Mouse (Mus musculus) MEL (cell line): ENCODE results near the gene Tmem175. TPM values are rescaled to one million over a fixed set of nuclear protein-coding genes. Genes with fewer than 3 reads are reported as not detected.

Experiments
- DNase-seq: peaks from one replicate; pipeline ENCODE4 v3.0.0; 2011; ENCODE audit warnings: low read depth, low spot score
- H3K27ac ChIP-seq: 2 replicates; pipeline ENCODE4 v1.5.1; 2012; ENCODE audit warnings: low read depth, mild to moderate bottlenecking, control low read depth, low read length, moderate library complexity; ENCODE audit not compliant: control insufficient read depth
- H3K27me3 ChIP-seq, 2 experiments: fragments of 150-350 bp in 1 of 2; sonication (generic) in 1 of 2; 2 replicates each; pipeline ENCODE4 v1.6.1; 2012; ENCODE audit warnings: low read length in 2 of 2, mild to moderate bottlenecking in 2 of 2, improper control_type of control experiment in 1 of 2, moderate library complexity in 1 of 2; ENCODE audit not compliant: insufficient read depth in 2 of 2, control insufficient read depth in 1 of 2
- H3K36me3 ChIP-seq, 2 experiments: 2 replicates each; pipeline ENCODE4 v1.6.1; 2012 to 2014; ENCODE audit warnings: low read length in 2 of 2, improper control_type of control experiment in 1 of 2, inconsistent platforms in 1 of 2, mild to moderate bottlenecking in 1 of 2; ENCODE audit not compliant: insufficient read depth in 2 of 2, control insufficient read depth in 1 of 2
- H3K4me1 ChIP-seq, 2 experiments: fragments of 150-350 bp in 1 of 2; sonication (generic) in 1 of 2; 2 replicates each; pipeline ENCODE4 v1.6.1; 2012; ENCODE audit warnings: low read length in 2 of 2, improper control_type of control experiment in 1 of 2, mild to moderate bottlenecking in 1 of 2; ENCODE audit not compliant: insufficient read depth in 2 of 2, control insufficient read depth in 1 of 2
- H3K4me3 ChIP-seq, 2 experiments: fragments of 150-350 bp in 1 of 2; sonication (generic) in 1 of 2; 2 replicates each; pipeline ENCODE4 v1.5.1; 2012; ENCODE audit warnings: low read depth in 2 of 2, low read length in 2 of 2, mild to moderate bottlenecking in 2 of 2, moderate library complexity in 2 of 2, control low read depth in 1 of 2, improper control_type of control experiment in 1 of 2; ENCODE audit not compliant: control insufficient read depth in 1 of 2, insufficient read depth in 1 of 2
- H3K79me2 ChIP-seq: 2 replicates; pipeline ENCODE4 v1.6.1; 2012; ENCODE audit warnings: mild to moderate bottlenecking, low read length, moderate library complexity; ENCODE audit not compliant: control insufficient read depth, poor library complexity, insufficient read depth
- H3K9ac ChIP-seq: 2 replicates; pipeline ENCODE4 v1.6.1; 2012; ENCODE audit warnings: low read depth, mild to moderate bottlenecking, control low read depth, low read length, moderate library complexity; ENCODE audit not compliant: control insufficient read depth, poor library complexity, severe bottlenecking
- H3K9me3 ChIP-seq: fragments of 150-350 bp; sonication (generic); replicated peaks from 2 replicates; pipeline ENCODE4 v1.6.1; 2012; ENCODE audit warnings: mild to moderate bottlenecking, low read length, improper control_type of control experiment, moderate library complexity; ENCODE audit not compliant: insufficient read depth
- CHD2 ChIP-seq: IDR thresholded peaks from 2 replicates; pipeline ENCODE4 v1.6.1; 2011; ENCODE audit warnings: low read length, improper control_type of control experiment
- CTCF ChIP-seq, 3 experiments: IDR thresholded peaks in 2 of 3; conservative IDR thresholded peaks in 1 of 3; 2 replicates each; pipeline ENCODE4 v1.5.1; 2011 to 2012; ENCODE audit warnings: low read length in 3 of 3, low read depth in 2 of 3, mild to moderate bottlenecking in 2 of 3, improper control_type of control experiment in 1 of 3, inconsistent platforms in 1 of 3, mixed read lengths in 1 of 3, moderate library complexity in 1 of 3; ENCODE audit not compliant: control insufficient read depth in 1 of 3, insufficient read depth in 1 of 3, poor library complexity in 1 of 3, severe bottlenecking in 1 of 3
- E2F4 ChIP-seq: IDR thresholded peaks from 2 replicates; pipeline ENCODE4 v1.6.1; 2011; ENCODE audit warnings: low read depth, low read length, improper control_type of control experiment, borderline replicate concordance
- ELF1 ChIP-seq: IDR thresholded peaks from 2 replicates; pipeline ENCODE4 v1.6.1; 2014; ENCODE audit warnings: low read depth, mild to moderate bottlenecking, inconsistent platforms, low read length, improper control_type of control experiment, moderate library complexity
- EP300 ChIP-seq, 2 experiments: IDR thresholded peaks; 2 replicates each; pipeline ENCODE4 v1.6.1; 2011; ENCODE audit warnings: improper control_type of control experiment in 2 of 2, low read length in 2 of 2, low read depth in 1 of 2, mild to moderate bottlenecking in 1 of 2
- ETS1 ChIP-seq: IDR thresholded peaks from 2 replicates; pipeline ENCODE4 v1.6.1; 2012; ENCODE audit warnings: low read depth, mild to moderate bottlenecking, inconsistent platforms, low read length, improper control_type of control experiment, moderate library complexity
- GATA1 ChIP-seq: IDR thresholded peaks from 2 replicates; pipeline ENCODE4 v1.6.1; 2011; ENCODE audit warnings: low read depth, low read length, improper control_type of control experiment
- HCFC1 ChIP-seq: IDR thresholded peaks from 2 replicates; pipeline ENCODE4 v1.6.1; 2012; ENCODE audit warnings: low read depth, mild to moderate bottlenecking, inconsistent platforms, low read length, improper control_type of control experiment, moderate library complexity
- JUND ChIP-seq: IDR thresholded peaks from 2 replicates; pipeline ENCODE4 v1.6.1; 2011; ENCODE audit warnings: low read depth, mild to moderate bottlenecking, improper control_type of control experiment, low read length
- MAFK ChIP-seq: IDR thresholded peaks from 2 replicates; pipeline ENCODE4 v1.6.1; 2011; ENCODE audit warnings: low read depth, mild to moderate bottlenecking, low read length, improper control_type of control experiment, borderline replicate concordance
- MAZ ChIP-seq: IDR thresholded peaks from 2 replicates; pipeline ENCODE4 v1.6.1; 2012; ENCODE audit warnings: low read depth, mild to moderate bottlenecking, inconsistent platforms, low read length, improper control_type of control experiment
- MYC ChIP-seq: IDR thresholded peaks from 2 replicates; pipeline ENCODE4 v1.6.1; 2011; ENCODE audit warnings: low read depth, mild to moderate bottlenecking, low read length, improper control_type of control experiment, moderate library complexity
- NELFE ChIP-seq: IDR thresholded peaks from 2 replicates; pipeline ENCODE4 v1.6.1; 2011; ENCODE audit warnings: low read depth, low read length, improper control_type of control experiment
- NRF1 ChIP-seq: IDR thresholded peaks from 2 replicates; pipeline ENCODE4 v1.6.1; 2014; ENCODE audit warnings: low read depth, mild to moderate bottlenecking, inconsistent platforms, low read length, improper control_type of control experiment, moderate library complexity; ENCODE audit not compliant: poor library complexity, insufficient read depth, severe bottlenecking
- POLR2A ChIP-seq, 2 experiments: IDR thresholded peaks; 2 replicates each; pipeline ENCODE4 v1.6.1; 2011 to 2012; ENCODE audit warnings: low read length in 2 of 2, mild to moderate bottlenecking in 2 of 2, control low read depth in 1 of 2, improper control_type of control experiment in 1 of 2, low read depth in 1 of 2, moderate library complexity in 1 of 2; ENCODE audit not compliant: control insufficient read depth in 1 of 2, insufficient read depth in 1 of 2, poor library complexity in 1 of 2
- POLR2AphosphoS2 ChIP-seq: IDR thresholded peaks from 2 replicates; pipeline ENCODE4 v1.6.1; 2011; ENCODE audit warnings: low read length, improper control_type of control experiment
- RCOR1 ChIP-seq: IDR thresholded peaks from 2 replicates; pipeline ENCODE4 v1.6.1; 2012; ENCODE audit warnings: low read depth, mild to moderate bottlenecking, inconsistent platforms, low read length, improper control_type of control experiment
- SIN3A ChIP-seq: IDR thresholded peaks from 2 replicates; pipeline ENCODE4 v1.6.1; 2012; ENCODE audit warnings: low read length, improper control_type of control experiment, inconsistent platforms
- SMC3 ChIP-seq: IDR thresholded peaks from 2 replicates; pipeline ENCODE4 v1.6.1; 2011; ENCODE audit warnings: low read depth, low read length, improper control_type of control experiment
- TAL1 ChIP-seq: IDR thresholded peaks from 2 replicates; pipeline ENCODE4 v1.6.1; 2012; ENCODE audit warnings: mild to moderate bottlenecking, inconsistent platforms, low read length, moderate library complexity, mixed read lengths
- TBP ChIP-seq: IDR thresholded peaks from 2 replicates; pipeline ENCODE4 v1.8.0; 2011; ENCODE audit warnings: low read depth, low read length, improper control_type of control experiment
- UBTF ChIP-seq: IDR thresholded peaks from 2 replicates; pipeline ENCODE4 v1.6.1; 2012; ENCODE audit warnings: low read depth, mild to moderate bottlenecking, inconsistent platforms, low read length, improper control_type of control experiment, moderate library complexity, borderline replicate concordance; ENCODE audit not compliant: insufficient read depth
- ZC3H11A ChIP-seq: IDR thresholded peaks from 2 replicates; pipeline ENCODE4 v1.6.1; 2012; ENCODE audit warnings: low read depth, mild to moderate bottlenecking, inconsistent platforms, low read length, improper control_type of control experiment
- ZKSCAN1 ChIP-seq: IDR thresholded peaks from 2 replicates; pipeline ENCODE4 v1.6.1; 2012; ENCODE audit warnings: low read depth, mild to moderate bottlenecking, inconsistent platforms, low read length, improper control_type of control experiment, moderate library complexity
- ZNF384 ChIP-seq: IDR thresholded peaks from 2 replicates; pipeline ENCODE4 v1.6.1; 2012; ENCODE audit warnings: low read depth, mild to moderate bottlenecking, inconsistent platforms, low read length, improper control_type of control experiment
- polyA plus RNA-seq, 2 experiments: library from polyadenylated mRNA; stranded (reverse) in 1 of 2; unstranded in 1 of 2; fragments of >175 nt in 1 of 2; fragments of >200 nt in 1 of 2; gene quantifications; 2 replicates each; pipeline versions ENCODE4 v1.2.1 to v1.2.4; 2012; ENCODE audit warnings: low replicate concordance in 2 of 2, low read depth in 1 of 2; ENCODE audit not compliant: insufficient read length in 2 of 2, insufficient read depth in 1 of 2, missing spikeins in 1 of 2
- total RNA-seq: library from RNA; depleted of rRNA; stranded (reverse); fragments of 300-350 nt; gene quantifications from 2 replicates; pipeline ENCODE4 v1.2.3, GENCODE M21; 2012

Tmem175 gene
- total and polyA plus RNA-seq, 3 experiments: 19.3 to 39.2 TPM; not detected in 1

DNA sequence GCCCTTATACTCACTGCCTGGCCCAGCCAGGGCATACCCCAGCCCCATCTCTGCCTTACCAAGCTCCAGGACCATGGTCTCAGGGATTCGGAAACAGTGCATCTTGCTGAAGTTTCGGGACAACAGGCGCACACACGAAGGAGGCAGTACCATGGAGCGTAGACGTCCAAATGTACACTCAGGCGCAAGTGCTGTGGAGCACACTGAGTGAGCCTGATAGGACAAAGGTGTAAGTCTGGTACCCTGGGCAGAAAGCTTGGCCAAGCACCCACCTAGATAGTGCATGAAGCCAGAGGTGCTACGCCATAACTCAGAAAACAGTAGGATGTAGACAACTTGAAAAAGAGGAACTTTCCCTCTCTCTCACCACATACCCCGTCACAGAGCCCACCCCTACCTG is 25.8 kb downstream of the Tmem175 start:
- no peak for DNase-seq
- Histone ChIP-seq H3K36me3 (peaks cover 2% of the 10 kb centered on the region in 2 experiments; a peak in 2 of 4 replicates), H3K27me3 (no peaks in the 10 kb centered on the region), H3K4me1 (peaks cover 0 to 9% of the 10 kb centered on the region in 2 experiments; a peak in 2 of 4 replicates), H3K4me3 (no peak overlapping the region), H3K79me2 (peaks cover 11% of the 10 kb centered on the region), H3K9me3 (no peaks in the 10 kb centered on the region), H3K9ac (no peak overlapping the region), H3K27ac (no peak overlapping the region)
- TF ChIP-seq UBTF (no peak), NELFE (no peak), HCFC1 (no peak), ETS1 (no peak), ZC3H11A (no peak), ZNF384 (no peak), GATA1 (no peak), EP300 (IDR thresholded peaks at IDR 0.05; ENCODE audit: low read depth in 1 of 2, low read length in 2 of 2) (no peak), JUND (no peak), E2F4 (no peak), NRF1 (no peak), ZKSCAN1 (no peak)

DNA sequence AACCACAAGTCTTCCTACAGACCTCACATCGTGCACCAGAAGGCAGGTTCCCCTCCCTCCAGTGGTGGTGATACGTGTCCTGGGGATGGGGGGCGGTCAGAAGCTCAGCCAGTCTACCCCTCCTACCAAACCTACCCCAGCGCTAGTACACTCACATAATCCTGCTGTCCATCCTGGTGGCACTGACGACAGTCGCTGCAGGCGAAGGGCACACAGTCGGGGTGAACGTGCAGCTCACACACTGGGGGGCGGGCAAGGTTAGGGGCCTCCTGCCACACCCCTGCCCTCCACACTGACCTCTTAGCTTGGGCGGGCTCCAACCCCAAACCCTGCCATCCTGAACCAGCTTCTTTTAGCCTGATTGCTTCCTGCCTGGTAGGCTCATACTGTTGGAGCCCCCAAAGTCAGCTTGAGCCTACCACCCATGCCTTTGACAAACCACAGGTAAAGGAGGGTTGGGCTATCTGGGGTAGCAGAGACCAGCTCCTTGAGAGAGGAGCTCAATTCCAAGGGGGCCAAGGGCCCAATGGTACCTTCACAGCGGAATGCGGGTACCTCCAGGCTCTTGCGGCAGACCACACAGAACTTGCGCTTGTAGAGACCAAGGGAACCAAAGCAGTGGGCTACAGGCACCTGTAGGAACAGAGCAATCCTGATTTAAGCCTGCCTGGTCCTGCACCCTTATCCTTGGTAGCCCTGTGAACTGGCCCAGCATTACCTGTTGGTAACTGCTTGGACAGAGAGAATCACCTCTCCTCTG is 26.5 kb downstream of the Tmem175 start:
- Histone ChIP-seq H3K9ac (no peak overlapping the region), H3K9me3 (no peaks in the 10 kb centered on the region), H3K4me3 (no peak overlapping the region), H3K27me3 (no peaks in the 10 kb centered on the region), H3K36me3 (peaks cover 2% of the 10 kb centered on the region in 2 experiments; a peak in 2 of 4 replicates), H3K79me2 (peaks cover 13% of the 10 kb centered on the region), H3K27ac (no peak overlapping the region), H3K4me1 (peaks cover 0 to 12% of the 10 kb centered on the region in 2 experiments; a peak in 2 of 4 replicates)
- DNase-seq: no peak
- TF ChIP-seq MAFK: no peak
- no peak for TF ChIP-seq CHD2
- no peak for TF ChIP-seq E2F4
- no peak for TF ChIP-seq SMC3
- TF ChIP-seq NRF1: no peak
- TF ChIP-seq RCOR1: no peak
- no peak for TF ChIP-seq ETS1
- TF ChIP-seq JUND: no peak
- TF ChIP-seq TBP: no peak
- TF ChIP-seq MYC: no peak
- no peak for TF ChIP-seq POLR2AphosphoS2
- no peak for TF ChIP-seq EP300 (IDR thresholded peaks at IDR 0.05; ENCODE audit: low read depth in 1 of 2, low read length in 2 of 2)
- no peak for TF ChIP-seq MAZ
- no peak for TF ChIP-seq ELF1
- TF ChIP-seq TAL1: no peak
- no peak for TF ChIP-seq POLR2A (IDR thresholded peaks at IDR 0.05; ENCODE audit: control insufficient read depth in 1 of 2, insufficient read depth in 1 of 2, low read depth in 1 of 2, low read length in 2 of 2, poor library complexity in 1 of 2)
- no peak for TF ChIP-seq SIN3A
- TF ChIP-seq CTCF (IDR thresholded peaks at IDR 0.05 in 2 of 3, conservative IDR thresholded peaks at IDR 0.05 in 1 of 3; ENCODE audit: control insufficient read depth in 1 of 3, insufficient read depth in 1 of 3, low read depth in 2 of 3, low read length in 3 of 3, poor library complexity in 1 of 3, severe bottlenecking in 1 of 3): no peak
